Mouse (Mus musculus): ENCODE results near the gene Fbl. TPM values are rescaled to one million over a fixed set of nuclear protein-coding genes. Genes with fewer than 3 reads are reported as not detected.
A peak's percentile ranks its signal among the peaks of the same experiment; 100 is the strongest.

Gene Fbl
- polyA plus RNA-seq, 1 experiment from 2014 or later, result 52.5 TPM

- H3K4me3 ChIP-seq (ENCODE audit: low read depth, low read length), result no peak overlapping the region
- peaks cover 10% of the 10 kb centered on the region for H3K4me1 ChIP-seq (replicated peaks; ENCODE audit: control insufficient read depth, insufficient read depth, low read length)
- no peaks in the 10 kb centered on the region for H3K9me3 ChIP-seq (ENCODE audit: control insufficient read depth, low read length)
- no peak overlapping the region for H3K9ac ChIP-seq (ENCODE audit: low read length)
- DNase-seq (ENCODE audit: low spot score) (no peak), ATAC-seq (replicated peaks; ENCODE audit: low FRiP score, low TSS enrichment, low read depth) (no peak)
- no peak overlapping the region for H3K27ac ChIP-seq (ENCODE audit: low read depth)
- H3K27me3 ChIP-seq (replicated peaks; ENCODE audit: control insufficient read depth, insufficient read depth, low read length), result no peaks in the 10 kb centered on the region
- WGBS, result 94% methylated on average over 12 of the region's 12 CpGs
- peaks cover 77% of the 10 kb centered on the region for H3K36me3 ChIP-seq (ENCODE audit: control insufficient read depth, insufficient read depth, low read length)
- peak overlapping the region; percentile 83; the same call in 1 of the 2 replicates for H3K4me2 ChIP-seq (ENCODE audit: low read length)
Observed at GRCm38 (mm10) chr7:28181376-28181775, 11.9 kb downstream of the Fbl start.

GRCm38 (mm10) chr7:28182320-28182719 is 12.8 kb downstream of the Fbl start:
- WGBS, result 98% methylated on average over 22 of the region's 22 CpGs
- peaks cover 10% of the 10 kb centered on the region for H3K4me1 ChIP-seq (replicated peaks; ENCODE audit: control insufficient read depth, insufficient read depth, low read length)
- no peak overlapping the region for H3K4me2 ChIP-seq (ENCODE audit: low read length)
- H3K9ac ChIP-seq (ENCODE audit: low read length), result no peak overlapping the region
- no peak for ATAC-seq (replicated peaks; ENCODE audit: low FRiP score, low TSS enrichment, low read depth)
- no peak overlapping the region for H3K27ac ChIP-seq (ENCODE audit: low read depth)
- no peak overlapping the region for H3K4me3 ChIP-seq (ENCODE audit: low read depth, low read length)
- H3K9me3 ChIP-seq (ENCODE audit: control insufficient read depth, low read length), result no peaks in the 10 kb centered on the region
- DNase-seq (ENCODE audit: low spot score), result no peak
- H3K36me3 ChIP-seq (ENCODE audit: control insufficient read depth, insufficient read depth, low read length), result peaks cover 77% of the 10 kb centered on the region
- H3K27me3 ChIP-seq (replicated peaks; ENCODE audit: control insufficient read depth, insufficient read depth, low read length), result no peaks in the 10 kb centered on the region

- Histone ChIP-seq H3K9ac (ENCODE audit: low read length) (no peak overlapping the region), H3K9me3 (ENCODE audit: control insufficient read depth, low read length) (no peaks in the 10 kb centered on the region), H3K4me1 (replicated peaks; ENCODE audit: control insufficient read depth, insufficient read depth, low read length) (peaks cover 3% of the 10 kb centered on the region), H3K4me3 (ENCODE audit: low read depth, low read length) (no peak overlapping the region), H3K4me2 (ENCODE audit: low read length) (no peak overlapping the region), H3K27ac (ENCODE audit: low read depth) (no peak overlapping the region), H3K36me3 (ENCODE audit: control insufficient read depth, insufficient read depth, low read length) (peaks cover 96% of the 10 kb centered on the region), H3K27me3 (replicated peaks; ENCODE audit: control insufficient read depth, insufficient read depth, low read length) (no peaks in the 10 kb centered on the region)
- 97% methylated on average over 14 of the region's 14 CpGs for WGBS
- DNase-seq (ENCODE audit: low spot score) (no peak), ATAC-seq (replicated peaks; ENCODE audit: low FRiP score, low TSS enrichment, low read depth) (no peak; the same call in 1 of the 2 replicates)
Observed at GRCm38 (mm10) chr7:28185884-28186283, 16.4 kb downstream of the Fbl start.

- Histone ChIP-seq H3K4me1 (replicated peaks; ENCODE audit: control insufficient read depth, insufficient read depth, low read length) (no peaks in the 10 kb centered on the region), H3K4me2 (ENCODE audit: low read length) (no peak overlapping the region), H3K9ac (ENCODE audit: low read length) (no peak overlapping the region), H3K27me3 (replicated peaks; ENCODE audit: control insufficient read depth, insufficient read depth, low read length) (no peaks in the 10 kb centered on the region), H3K4me3 (ENCODE audit: low read depth, low read length) (no peak overlapping the region), H3K27ac (ENCODE audit: low read depth) (no peak overlapping the region), H3K36me3 (ENCODE audit: control insufficient read depth, insufficient read depth, low read length) (peaks cover 99% of the 10 kb centered on the region), H3K9me3 (ENCODE audit: control insufficient read depth, low read length) (no peaks in the 10 kb centered on the region)
- DNase-seq (ENCODE audit: low spot score) (no peak), ATAC-seq (replicated peaks; ENCODE audit: low FRiP score, low TSS enrichment, low read depth) (no peak)
- 86% methylated on average over 8 of the region's 8 CpGs for WGBS
Observed at GRCm38 (mm10) chr7:28186631-28187030, 17.1 kb downstream of the Fbl start.

GRCm38 (mm10) chr7:28191489-28191888 is 22.0 kb downstream of the Fbl start:
- H3K4me1 ChIP-seq (replicated peaks; ENCODE audit: control insufficient read depth, insufficient read depth, low read length), result no peaks in the 10 kb centered on the region
- no peak overlapping the region for H3K27ac ChIP-seq (ENCODE audit: low read depth)
- H3K4me3 ChIP-seq (ENCODE audit: low read depth, low read length), result no peak overlapping the region
- DNase-seq (ENCODE audit: low spot score), result no peak
- 95% methylated on average over 3 of the region's 3 CpGs for WGBS
- H3K9me3 ChIP-seq (ENCODE audit: control insufficient read depth, low read length), result no peaks in the 10 kb centered on the region
- H3K9ac ChIP-seq (ENCODE audit: low read length), result no peak overlapping the region
- H3K4me2 ChIP-seq (ENCODE audit: low read length), result no peak overlapping the region
- no peaks in the 10 kb centered on the region for H3K27me3 ChIP-seq (replicated peaks; ENCODE audit: control insufficient read depth, insufficient read depth, low read length)
- peaks cover 81% of the 10 kb centered on the region for H3K36me3 ChIP-seq (ENCODE audit: control insufficient read depth, insufficient read depth, low read length)
- ATAC-seq (replicated peaks; ENCODE audit: low FRiP score, low TSS enrichment, low read depth), result no peak

- H3K4me1 ChIP-seq (replicated peaks; ENCODE audit: control insufficient read depth, insufficient read depth, low read length), result no peaks in the 10 kb centered on the region
- H3K27ac ChIP-seq (ENCODE audit: low read depth), result no peak overlapping the region
- no peaks in the 10 kb centered on the region for H3K9me3 ChIP-seq (ENCODE audit: control insufficient read depth, low read length)
- no peak for ATAC-seq (replicated peaks; ENCODE audit: low FRiP score, low TSS enrichment, low read depth)
- WGBS, result 100% methylated on average over 1 of the region's 1 CpGs
- H3K36me3 ChIP-seq (ENCODE audit: control insufficient read depth, insufficient read depth, low read length), result peaks cover 77% of the 10 kb centered on the region
- no peak for DNase-seq (ENCODE audit: low spot score)
- no peak overlapping the region for H3K4me2 ChIP-seq (ENCODE audit: low read length)
- H3K9ac ChIP-seq (ENCODE audit: low read length), result no peak overlapping the region
- H3K27me3 ChIP-seq (replicated peaks; ENCODE audit: control insufficient read depth, insufficient read depth, low read length), result no peaks in the 10 kb centered on the region
- H3K4me3 ChIP-seq (ENCODE audit: low read depth, low read length), result no peak overlapping the region
Observed at GRCm38 (mm10) chr7:28191903-28192302, 22.4 kb downstream of the Fbl start.

- Histone ChIP-seq H3K4me1 (replicated peaks; ENCODE audit: control insufficient read depth, insufficient read depth, low read length) (no peaks in the 10 kb centered on the region), H3K4me3 (ENCODE audit: low read depth, low read length) (no peak overlapping the region), H3K27ac (ENCODE audit: low read depth) (no peak overlapping the region), H3K27me3 (replicated peaks; ENCODE audit: control insufficient read depth, insufficient read depth, low read length) (no peaks in the 10 kb centered on the region), H3K9ac (ENCODE audit: low read length) (no peak overlapping the region), H3K9me3 (ENCODE audit: control insufficient read depth, low read length) (no peaks in the 10 kb centered on the region), H3K36me3 (ENCODE audit: control insufficient read depth, insufficient read depth, low read length) (peaks cover 44% of the 10 kb centered on the region), H3K4me2 (ENCODE audit: low read length) (no peak overlapping the region)
- 82% methylated on average over 5 of the region's 5 CpGs for whole genome bisulfite sequencing
- DNase-seq (ENCODE audit: low spot score) (no peak), ATAC-seq (replicated peaks; ENCODE audit: low FRiP score, low TSS enrichment, low read depth) (no peak)
Observed at GRCm38 (mm10) chr7:28195414-28196098, 26.0 kb downstream of the Fbl start.

- H3K4me3 ChIP-seq (ENCODE audit: low read depth, low read length), result no peak overlapping the region
- no peak overlapping the region for H3K9ac ChIP-seq (ENCODE audit: low read length)
- H3K9me3 ChIP-seq (ENCODE audit: control insufficient read depth, low read length), result no peaks in the 10 kb centered on the region
- H3K36me3 ChIP-seq (ENCODE audit: control insufficient read depth, insufficient read depth, low read length), result peaks cover 34% of the 10 kb centered on the region
- H3K27ac ChIP-seq (ENCODE audit: low read depth), result no peak overlapping the region
- ATAC-seq (replicated peaks; ENCODE audit: low FRiP score, low TSS enrichment, low read depth) (no peak), DNase-seq (ENCODE audit: low spot score) (no peak)
- H3K4me1 ChIP-seq (replicated peaks; ENCODE audit: control insufficient read depth, insufficient read depth, low read length), result no peaks in the 10 kb centered on the region
- no peak overlapping the region for H3K4me2 ChIP-seq (ENCODE audit: low read length)
- no peaks in the 10 kb centered on the region for H3K27me3 ChIP-seq (replicated peaks; ENCODE audit: control insufficient read depth, insufficient read depth, low read length)
- 83% methylated on average over 14 of the region's 14 CpGs for WGBS
Observed at GRCm38 (mm10) chr7:28196528-28196927, 27.0 kb downstream of the Fbl start.

- H3K27ac ChIP-seq (ENCODE audit: low read depth), result no peak overlapping the region
- no peak overlapping the region for H3K4me3 ChIP-seq (ENCODE audit: low read depth, low read length)
- WGBS, result 75% methylated on average over 4 of the region's 4 CpGs
- H3K4me2 ChIP-seq (ENCODE audit: low read length), result no peak overlapping the region
- no peaks in the 10 kb centered on the region for H3K4me1 ChIP-seq (replicated peaks; ENCODE audit: control insufficient read depth, insufficient read depth, low read length)
- H3K9me3 ChIP-seq (ENCODE audit: control insufficient read depth, low read length), result no peaks in the 10 kb centered on the region
- ATAC-seq (replicated peaks; ENCODE audit: low FRiP score, low TSS enrichment, low read depth) (no peak), DNase-seq (ENCODE audit: low spot score) (no peak)
- peaks cover 9% of the 10 kb centered on the region for H3K36me3 ChIP-seq (ENCODE audit: control insufficient read depth, insufficient read depth, low read length)
- H3K9ac ChIP-seq (ENCODE audit: low read length), result no peak overlapping the region
- no peaks in the 10 kb centered on the region for H3K27me3 ChIP-seq (replicated peaks; ENCODE audit: control insufficient read depth, insufficient read depth, low read length)
Observed at GRCm38 (mm10) chr7:28199054-28199453, 29.5 kb downstream of the Fbl start.
